Mouse (Mus musculus): ENCODE measurements around the gene Ogdh. TPM values are rescaled to one million over a fixed set of nuclear protein-coding genes. Genes with fewer than 3 reads are reported as not detected.

Ogdh gene
- polyA plus RNA-seq, 1 experiment from 2014 or later, result 91.2 TPM

GRCm38 (mm10) chr11:6266621-6267020, 24.8 kb upstream of the Ogdh start:
- peak overlapping the region; percentile 94 for H3K4me2 ChIP-seq (ENCODE audit: low read depth, severe bottlenecking)
- WGBS, result 67% methylated on average over 9 of the region's 9 CpGs
- no peaks in the 10 kb centered on the region for H3K9me3 ChIP-seq (ENCODE audit: control insufficient read depth, low read length)
- peaks cover 5% of the 10 kb centered on the region for H3K4me1 ChIP-seq (ENCODE audit: control insufficient read depth, insufficient read depth, low read length)
- peak overlapping the region; percentile 76 for H3K4me3 ChIP-seq (ENCODE audit: low read depth, low read length)
- no peak for ATAC-seq (ENCODE audit: insufficient number of reproducible peaks, low FRiP score, low TSS enrichment, low read depth)
- H3K27me3 ChIP-seq (ENCODE audit: control insufficient read depth, insufficient read depth, low read length), result no peaks in the 10 kb centered on the region
- H3K27ac ChIP-seq (replicated peaks; ENCODE audit: low read depth, low read length), result no peak overlapping the region
- peaks cover 28% of the 10 kb centered on the region for H3K36me3 ChIP-seq (ENCODE audit: control insufficient read depth, insufficient read depth, low read length)
- DNase-seq (ENCODE audit: low spot score), result no peak
- H3K9ac ChIP-seq (ENCODE audit: low read length), result peak overlapping the region; percentile 81

DNA sequence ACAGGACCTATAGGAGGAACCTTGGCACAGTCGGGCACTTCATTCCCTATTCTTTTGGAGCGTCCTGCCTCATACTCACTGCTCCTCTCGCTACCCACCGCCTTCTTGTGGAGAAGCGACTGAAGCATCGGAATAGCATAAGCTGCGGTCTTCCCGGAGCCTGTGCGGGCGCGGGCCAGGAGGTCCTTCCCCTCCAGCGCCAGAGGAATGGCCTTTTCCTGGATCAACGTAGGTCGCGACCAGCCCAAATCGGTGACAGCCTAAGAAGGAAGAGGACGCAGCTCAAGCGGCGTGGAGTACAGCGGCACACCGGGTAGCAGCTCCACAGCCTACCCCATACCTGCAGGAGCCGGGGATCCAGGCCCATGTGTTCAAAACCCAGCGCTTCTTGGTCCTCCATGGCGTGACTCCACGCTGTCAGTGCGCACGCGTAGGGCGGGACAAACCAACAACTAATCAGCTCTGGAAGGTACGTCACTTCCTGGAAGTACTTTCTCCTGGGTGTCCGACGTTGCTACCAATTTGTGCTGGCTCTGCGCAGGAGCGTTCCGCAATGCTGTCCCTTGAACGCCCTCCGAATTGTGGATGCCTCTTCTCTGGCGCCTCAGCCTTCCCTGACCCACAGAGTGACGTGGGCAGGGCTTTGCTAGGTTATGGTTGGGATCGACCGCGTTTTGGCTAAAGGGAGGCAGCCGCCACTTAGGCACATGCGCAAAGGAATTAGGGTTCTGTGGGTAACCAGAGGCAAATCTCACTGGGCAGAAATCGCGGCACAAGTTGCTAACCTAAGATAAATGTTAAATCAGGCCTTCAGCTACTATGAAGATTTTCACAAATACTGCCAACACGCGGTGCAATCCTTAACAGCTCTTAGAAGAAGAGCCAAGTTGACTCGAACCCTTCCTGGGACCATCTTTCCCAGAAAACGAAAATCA, 23.8 kb upstream of the Ogdh start, which contains the start of gene Ddx56:
TSS of gene Ddx56 (minus strand) at position 453 of the 935 bp plus-strand sequence.
- Histone ChIP-seq H3K9ac (ENCODE audit: low read length) (peak within 1 kb of the TSS; percentile 81), H3K27me3 (ENCODE audit: control insufficient read depth, insufficient read depth, low read length) (no peaks in the 10 kb centered on the region), H3K9me3 (ENCODE audit: control insufficient read depth, low read length) (no peaks in the 10 kb centered on the region), H3K4me2 (ENCODE audit: low read depth, severe bottlenecking) (peak within 1 kb of the TSS; percentile 94), H3K36me3 (ENCODE audit: control insufficient read depth, insufficient read depth, low read length) (peaks cover 23% of the 10 kb centered on the region), H3K4me1 (ENCODE audit: control insufficient read depth, insufficient read depth, low read length) (peaks cover 5% of the 10 kb centered on the region), H3K27ac (replicated peaks; ENCODE audit: low read depth, low read length) (peak within 1 kb of the TSS; percentile 79), H3K4me3 (ENCODE audit: low read depth, low read length) (peak within 1 kb of the TSS; percentile 76)
- peak; percentile 90 for DNase-seq (ENCODE audit: low spot score)
- peak; percentile 90 for ATAC-seq (ENCODE audit: insufficient number of reproducible peaks, low FRiP score, low TSS enrichment, low read depth)
- WGBS, result 2% methylated on average over 50 of the region's 50 CpGs

GRCm38 (mm10) chr11:6273607-6274006, 17.8 kb upstream of the Ogdh start:
- peak overlapping the region; percentile 79 for H3K4me2 ChIP-seq (ENCODE audit: low read depth, severe bottlenecking)
- H3K4me3 ChIP-seq (ENCODE audit: low read depth, low read length), result peak overlapping the region; percentile 98
- no peaks in the 10 kb centered on the region for H3K27me3 ChIP-seq (ENCODE audit: control insufficient read depth, insufficient read depth, low read length)
- H3K9me3 ChIP-seq (ENCODE audit: control insufficient read depth, low read length), result no peaks in the 10 kb centered on the region
- peaks cover 2% of the 10 kb centered on the region for H3K36me3 ChIP-seq (ENCODE audit: control insufficient read depth, insufficient read depth, low read length)
- no peak overlapping the region for H3K27ac ChIP-seq (replicated peaks; ENCODE audit: low read depth, low read length)
- no peak for ATAC-seq (ENCODE audit: insufficient number of reproducible peaks, low FRiP score, low TSS enrichment, low read depth)
- 72% methylated on average over 11 of the region's 11 CpGs for WGBS
- H3K9ac ChIP-seq (ENCODE audit: low read length), result peak overlapping the region; percentile 82; the same call in 1 of the 2 replicates
- no peak for DNase-seq (ENCODE audit: low spot score)
- H3K4me1 ChIP-seq (ENCODE audit: control insufficient read depth, insufficient read depth, low read length), result peaks cover 4% of the 10 kb centered on the region; the same call in 1 of the 2 replicates

GRCm38 (mm10) chr11:6274387-6275093, 16.9 kb upstream of the Ogdh start, which contains the start of gene Tmed4:
Tmed4 (minus strand) TSS chr11:6274870.
- H3K27ac ChIP-seq (replicated peaks; ENCODE audit: low read depth, low read length), result peak within 1 kb of the TSS; percentile 9; the same call in 1 of the 2 replicates
- peak within 1 kb of the TSS; percentile 98 for H3K4me3 ChIP-seq (ENCODE audit: low read depth, low read length)
- peaks cover 2% of the 10 kb centered on the region for H3K36me3 ChIP-seq (ENCODE audit: control insufficient read depth, insufficient read depth, low read length)
- under 1% methylated on average over 39 of the region's 39 CpGs for WGBS
- ATAC-seq (ENCODE audit: insufficient number of reproducible peaks, low FRiP score, low TSS enrichment, low read depth) (peak; percentile 92), DNase-seq (ENCODE audit: low spot score) (peak; percentile 96)
- peaks cover 4% of the 10 kb centered on the region; the same call in 1 of the 2 replicates for H3K4me1 ChIP-seq (ENCODE audit: control insufficient read depth, insufficient read depth, low read length)
- peak within 1 kb of the TSS; percentile 79 for H3K4me2 ChIP-seq (ENCODE audit: low read depth, severe bottlenecking)
- H3K9me3 ChIP-seq (ENCODE audit: control insufficient read depth, low read length), result no peaks in the 10 kb centered on the region
- peak within 1 kb of the TSS; percentile 82 for H3K9ac ChIP-seq (ENCODE audit: low read length)
- no peaks in the 10 kb centered on the region for H3K27me3 ChIP-seq (ENCODE audit: control insufficient read depth, insufficient read depth, low read length)

DNA sequence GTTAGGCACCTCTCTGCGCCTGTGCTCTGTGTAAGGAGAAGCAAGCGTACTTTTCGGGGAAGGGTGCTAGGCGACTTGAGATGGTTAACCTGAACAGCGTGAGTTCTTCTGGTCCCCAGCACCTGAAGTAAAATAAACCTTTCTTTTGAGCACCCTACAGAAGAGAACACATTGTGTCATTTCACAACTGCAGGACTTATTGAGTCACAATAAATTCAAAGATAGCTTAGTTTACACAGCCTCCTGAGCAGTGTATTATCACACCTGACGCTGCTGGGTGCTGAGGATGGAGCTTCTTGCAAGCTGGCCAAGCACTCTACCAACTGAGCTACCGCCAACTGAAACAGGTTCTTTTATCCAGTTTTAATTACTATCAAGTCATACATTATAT, 16.3 kb upstream of the Ogdh start:
- Histone ChIP-seq H3K4me2 (ENCODE audit: low read depth, severe bottlenecking) (peak overlapping the region; percentile 16; the same call in 1 of the 2 replicates), H3K36me3 (ENCODE audit: control insufficient read depth, insufficient read depth, low read length) (peaks cover 2% of the 10 kb centered on the region), H3K9me3 (ENCODE audit: control insufficient read depth, low read length) (no peaks in the 10 kb centered on the region; the same call in 1 of the 2 replicates), H3K4me3 (ENCODE audit: low read depth, low read length) (no peak overlapping the region), H3K27me3 (ENCODE audit: control insufficient read depth, insufficient read depth, low read length) (no peaks in the 10 kb centered on the region), H3K4me1 (ENCODE audit: control insufficient read depth, insufficient read depth, low read length) (peaks cover 4% of the 10 kb centered on the region; the same call in 1 of the 2 replicates), H3K27ac (replicated peaks; ENCODE audit: low read depth, low read length) (peak overlapping the region; percentile 9; the same call in 1 of the 2 replicates), H3K9ac (ENCODE audit: low read length) (0 out of 2 replicates have a peak overlapping the region, but pooled peaks have one; percentile 17)
- WGBS, result 25% methylated on average over 7 of the region's 7 CpGs
- DNase-seq (ENCODE audit: low spot score) (no peak), ATAC-seq (ENCODE audit: insufficient number of reproducible peaks, low FRiP score, low TSS enrichment, low read depth) (no peak)

DNA sequence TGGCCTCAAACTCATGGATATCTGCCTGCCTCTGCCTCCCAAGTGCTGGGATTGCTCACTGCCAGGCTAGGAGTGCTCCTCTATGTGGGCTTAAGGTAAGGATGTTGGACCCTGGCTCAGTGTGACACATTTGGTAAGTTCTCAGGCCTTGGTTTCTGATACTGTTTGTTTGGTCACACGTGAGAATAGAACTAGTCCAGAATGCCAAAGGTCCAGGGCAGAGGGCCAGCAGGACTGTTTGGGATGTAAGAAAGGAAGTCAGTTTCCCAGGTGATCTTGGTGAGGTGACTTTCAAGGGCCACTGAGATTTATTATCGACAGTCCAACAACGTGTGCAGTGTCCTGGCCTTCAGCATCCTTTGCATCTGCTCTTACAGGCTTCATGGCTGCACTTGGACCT, 15.0 kb upstream of the Ogdh start:
- Histone ChIP-seq H3K4me2 (ENCODE audit: low read depth, severe bottlenecking) (no peak overlapping the region), H3K4me3 (ENCODE audit: low read depth, low read length) (no peak overlapping the region), H3K9ac (ENCODE audit: low read length) (no peak overlapping the region), H3K9me3 (ENCODE audit: control insufficient read depth, low read length) (no peaks in the 10 kb centered on the region; the same call in 1 of the 2 replicates), H3K27ac (replicated peaks; ENCODE audit: low read depth, low read length) (no peak overlapping the region), H3K27me3 (ENCODE audit: control insufficient read depth, insufficient read depth, low read length) (no peaks in the 10 kb centered on the region), H3K36me3 (ENCODE audit: control insufficient read depth, insufficient read depth, low read length) (peaks cover 2% of the 10 kb centered on the region; the same call in 1 of the 2 replicates), H3K4me1 (ENCODE audit: control insufficient read depth, insufficient read depth, low read length) (peaks cover 4% of the 10 kb centered on the region; the same call in 1 of the 2 replicates)
- ATAC-seq (ENCODE audit: insufficient number of reproducible peaks, low FRiP score, low TSS enrichment, low read depth), result no peak
- no peak for DNase-seq (ENCODE audit: low spot score)
- WGBS, result 84% methylated on average over 3 of the region's 3 CpGs

- H3K36me3 ChIP-seq (ENCODE audit: control insufficient read depth, insufficient read depth, low read length), result no peaks in the 10 kb centered on the region
- H3K4me1 ChIP-seq (ENCODE audit: control insufficient read depth, insufficient read depth, low read length), result no peaks in the 10 kb centered on the region
- ATAC-seq (ENCODE audit: insufficient number of reproducible peaks, low FRiP score, low TSS enrichment, low read depth) (no peak), DNase-seq (ENCODE audit: low spot score) (no peak)
- no peak overlapping the region for H3K9ac ChIP-seq (ENCODE audit: low read length)
- H3K4me3 ChIP-seq (ENCODE audit: low read depth, low read length), result no peak overlapping the region
- H3K27me3 ChIP-seq (ENCODE audit: control insufficient read depth, insufficient read depth, low read length), result no peaks in the 10 kb centered on the region
- H3K27ac ChIP-seq (replicated peaks; ENCODE audit: low read depth, low read length), result no peak overlapping the region
- 79% methylated on average over 3 of the region's 3 CpGs for WGBS
- H3K4me2 ChIP-seq (ENCODE audit: low read depth, severe bottlenecking), result no peak overlapping the region
- no peaks in the 10 kb centered on the region; the same call in 1 of the 2 replicates for H3K9me3 ChIP-seq (ENCODE audit: control insufficient read depth, low read length)
These were observed 8.5 kb upstream of the Ogdh start for GRCm38 (mm10) chr11:6282940-6283339.

DNA sequence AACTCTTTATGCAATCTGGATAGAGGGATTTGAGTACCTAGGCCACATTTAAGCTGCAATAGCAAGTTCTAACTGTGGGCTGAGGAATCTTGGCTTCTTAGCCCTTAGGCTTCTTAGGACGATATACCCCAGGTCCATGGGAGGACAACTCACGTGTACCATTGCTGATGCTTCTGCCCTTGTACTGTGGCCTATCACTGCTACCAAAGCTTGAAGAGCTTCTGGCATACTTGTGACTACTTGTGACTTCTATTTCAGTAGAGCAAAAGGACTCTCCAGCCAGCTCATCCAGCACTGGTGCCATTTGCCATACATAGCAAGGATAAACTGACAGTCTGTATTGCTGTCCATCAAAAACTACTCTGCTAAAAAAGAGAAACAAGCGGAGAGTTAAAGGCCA, 1.3 kb upstream of the Ogdh start:
- Histone ChIP-seq H3K4me2 (ENCODE audit: low read depth, severe bottlenecking) (no peak overlapping the region), H3K9me3 (ENCODE audit: control insufficient read depth, low read length) (no peaks in the 10 kb centered on the region), H3K4me3 (ENCODE audit: low read depth, low read length) (no peak overlapping the region), H3K27me3 (ENCODE audit: control insufficient read depth, insufficient read depth, low read length) (no peaks in the 10 kb centered on the region), H3K36me3 (ENCODE audit: control insufficient read depth, insufficient read depth, low read length) (no peaks in the 10 kb centered on the region), H3K4me1 (ENCODE audit: control insufficient read depth, insufficient read depth, low read length) (no peaks in the 10 kb centered on the region), H3K27ac (replicated peaks; ENCODE audit: low read depth, low read length) (no peak overlapping the region), H3K9ac (ENCODE audit: low read length) (no peak overlapping the region)
- WGBS, result 94% methylated on average over 3 of the region's 3 CpGs
- ATAC-seq (ENCODE audit: insufficient number of reproducible peaks, low FRiP score, low TSS enrichment, low read depth), result no peak
- DNase-seq (ENCODE audit: low spot score), result no peak

All from limb, embryonic 11.5 days (tissue).